Mouse (Mus musculus) liver, embryonic 14.5 days (tissue): ENCODE results near the gene Rab29. TPM values are rescaled to one million over a fixed set of nuclear protein-coding genes. Genes with fewer than 3 reads are reported as not detected.
A peak's percentile ranks its signal among the peaks of the same experiment; 100 is the strongest.

Source experiments
- ATAC-seq: fragments of 200-750 bp; cut with Nextera tagmentation; 2 replicates; pipeline ENCODE4 v1.8.0; 2017; ENCODE audit warnings: moderate number of reproducible peaks, mild to moderate bottlenecking, moderate library complexity; ENCODE audit not compliant: insufficient read depth
- DNase-seq, 3 experiments: peaks; one replicate each; pipeline ENCODE4 v3.0.0-alpha.2; 2012 to 2013; ENCODE audit warnings: low read depth in 3 of 3, low spot score in 3 of 3
- H3K27ac ChIP-seq: fragments of 300-500 bp; sonication (generic); 2 replicates; pipeline ENCODE4 v1.5.1; 2014; ENCODE audit warnings: moderate library complexity, mild to moderate bottlenecking, control low read depth, inconsistent platforms
- H3K27me3 ChIP-seq: fragments of 300-500 bp; sonication (generic); 2 replicates; pipeline ENCODE4 v1.6.1; 2014; ENCODE audit warnings: mild to moderate bottlenecking, low read length, moderate library complexity; ENCODE audit not compliant: control insufficient read depth, insufficient read depth
- H3K36me3 ChIP-seq: fragments of 300-500 bp; sonication (generic); replicated peaks from 2 replicates; pipeline ENCODE4 v1.6.1; 2014; ENCODE audit warnings: low read depth; ENCODE audit not compliant: control insufficient read depth, insufficient read depth
- H3K4me1 ChIP-seq, 2 experiments: fragments of 200-500 bp in 1 of 2; fragments of 300-500 bp in 1 of 2; sonication (generic) in 1 of 2; replicated peaks; 2 replicates each; pipeline ENCODE4 v1.6.1; 2012 to 2014; ENCODE audit warnings: antibody characterized with exemption in 1 of 2, inconsistent platforms in 1 of 2, low read length in 1 of 2; ENCODE audit not compliant: control insufficient read depth in 2 of 2, insufficient read depth in 2 of 2
- H3K4me2 ChIP-seq: fragments of 300-500 bp; sonication (generic); 2 replicates; pipeline ENCODE4 v1.6.1; 2014; ENCODE audit warnings: low read depth, mild to moderate bottlenecking, control low read depth, moderate library complexity
- H3K4me3 ChIP-seq, 2 experiments: fragments of 200-500 bp in 1 of 2; fragments of 300-500 bp in 1 of 2; sonication (generic) in 1 of 2; 2 replicates each; pipeline ENCODE4 v1.5.1; 2012 to 2014; ENCODE audit warnings: low read depth in 2 of 2, low read length in 2 of 2, mild to moderate bottlenecking in 2 of 2, control low read depth in 1 of 2, inconsistent platforms in 1 of 2, moderate library complexity in 1 of 2; ENCODE audit not compliant: insufficient read depth in 1 of 2
- H3K9ac ChIP-seq: fragments of 300-500 bp; sonication (generic); replicated peaks from 2 replicates; pipeline ENCODE4 v1.6.1; 2014; ENCODE audit warnings: mild to moderate bottlenecking, control low read depth, moderate library complexity
- H3K9me3 ChIP-seq: fragments of 300-500 bp; sonication (generic); 2 replicates; pipeline ENCODE4 v1.6.1; 2016; ENCODE audit warnings: low read length, mixed read lengths; ENCODE audit not compliant: control insufficient read depth
- CTCF ChIP-seq: IDR thresholded peaks from 2 replicates; pipeline ENCODE4 v1.5.1; 2016; ENCODE audit warnings: antibody characterized with exemption, low read depth, control low read depth
- EP300 ChIP-seq: IDR thresholded peaks from 2 replicates; pipeline ENCODE4 v1.6.1; 2016; ENCODE audit warnings: antibody characterized with exemption, low read depth
- WGBS: fragments of 180-500 bp; shearing (Covaris S2); extraction: QIAGEN DNeasy Blood & Tissue Kit; methylation state at CpG from one replicate; pipeline ENCODE4 v1.1.7; 2014; ENCODE audit not compliant: insufficient replicate concordance; 5-methylcytosine and 5-hydroxymethylcytosine counted together
- polyA plus RNA-seq, 2 experiments: library from polyadenylated mRNA; depleted of rRNA in 1 of 2; stranded (reverse) in 1 of 2; unstranded in 1 of 2; fragments of >200 nt; fragmentation: Nextera tagmentation in 1 of 2; extraction: Ambion mirVana in 1 of 2; gene quantifications; 2 replicates each; pipeline versions ENCODE4 v1.2.1 to v1.2.3; 2012 to 2014

Gene Rab29
- polyA plus RNA-seq, 2 experiments = 7.3 to 10.7 TPM

- ATAC-seq = no peak
- WGBS = 41% methylated on average over 4 of the region's 4 CpGs
- H3K36me3 ChIP-seq = no peaks in the 10 kb centered on the region
These were observed 5.2 kb upstream of the Rab29 start for GRCm38 (mm10) chr1:131861811-131862210.

DNA sequence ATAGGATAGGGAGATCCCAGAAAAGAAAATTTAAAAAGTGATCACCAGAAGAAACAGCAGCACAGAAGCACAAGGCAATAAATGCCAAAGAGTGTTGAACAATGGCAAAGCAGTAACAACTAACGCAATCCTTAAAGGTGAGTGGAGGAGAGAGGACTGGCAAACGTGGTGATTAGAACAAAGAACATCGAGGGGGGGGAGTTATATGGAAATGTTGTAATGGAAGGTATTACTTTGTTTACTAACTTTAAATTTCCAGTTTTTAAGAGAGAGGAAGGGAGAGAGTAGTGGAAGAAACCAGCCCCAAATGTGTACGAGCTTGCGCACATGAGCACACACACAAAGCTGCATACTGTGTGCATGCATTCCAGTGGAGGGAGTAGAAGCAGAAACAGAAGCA is 1.4 kb upstream of the Rab29 start:
- Histone ChIP-seq H3K27me3 (no peaks in the 10 kb centered on the region), H3K4me1 (peaks cover 0 to 5% of the 10 kb centered on the region in 2 experiments; a peak in 3 of 4 replicates), H3K4me3 (no peak overlapping the region), H3K27ac (no peak overlapping the region), H3K9me3 (no peaks in the 10 kb centered on the region), H3K9ac (no peak overlapping the region), H3K36me3 (no peaks in the 10 kb centered on the region), H3K4me2 (no peak overlapping the region)
- DNase-seq = no peak
- no peak for ATAC-seq
- 63% methylated on average over 5 of the region's 5 CpGs for WGBS
- no peak for TF ChIP-seq CTCF
- no peak for TF ChIP-seq EP300

More at GRCm38 (mm10) chr1:131861811-131862210, 5.2 kb upstream of the Rab29 start:
- no peak for DNase-seq
- Histone ChIP-seq H3K4me1 (no peaks in the 10 kb centered on the region; a peak in 1 of 4 replicates), H3K9ac (no peak overlapping the region), H3K27ac (no peak overlapping the region), H3K4me2 (no peak overlapping the region), H3K27me3 (no peaks in the 10 kb centered on the region), H3K4me3 (no peak overlapping the region), H3K9me3 (no peaks in the 10 kb centered on the region)
- TF ChIP-seq CTCF = no peak
- TF ChIP-seq EP300 = no peak

DNA sequence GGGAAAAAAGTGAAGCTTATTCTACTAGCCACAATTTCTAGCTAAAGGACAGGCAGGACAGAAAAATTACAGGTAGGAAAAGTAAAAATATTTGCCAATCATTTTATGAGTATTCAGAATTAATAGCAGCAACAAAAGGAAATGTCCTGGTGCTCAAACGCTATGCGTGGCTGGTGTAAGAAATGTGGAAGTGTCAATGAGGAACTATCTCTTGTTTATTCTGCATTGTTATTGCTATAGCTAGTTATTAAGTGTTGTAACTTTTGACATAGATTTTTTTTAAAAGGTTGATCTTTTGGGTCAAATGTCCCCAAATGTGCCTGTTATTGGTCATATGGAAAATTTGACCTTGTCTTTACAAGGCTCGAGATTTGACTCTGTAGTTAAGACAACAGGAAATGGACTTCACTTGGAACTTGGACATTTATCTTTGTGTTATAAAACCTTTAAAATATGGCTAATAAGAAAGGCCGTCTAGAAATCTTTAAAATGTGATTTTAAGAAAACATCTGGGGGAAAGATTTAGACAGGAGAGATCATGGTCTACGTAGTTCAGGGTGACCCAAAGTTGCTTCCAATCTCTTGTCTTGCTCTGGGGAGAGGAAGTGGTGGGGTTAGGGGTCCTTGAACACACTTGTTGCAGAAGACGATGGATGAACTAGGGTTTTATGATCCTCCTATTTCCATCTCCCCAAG is 572 bp upstream of the Rab29 start:
- H3K9me3 ChIP-seq = no peaks in the 10 kb centered on the region
- DNase-seq (no peak), ATAC-seq (no peak)
- H3K27ac ChIP-seq = no peak overlapping the region
- peaks cover 0 to 5% of the 10 kb centered on the region in 2 experiments; a peak in 3 of 4 replicates for H3K4me1 ChIP-seq
- H3K4me2 ChIP-seq = peak overlapping the region; percentile 88
- 30% methylated on average over 6 of the region's 6 CpGs for WGBS
- H3K27me3 ChIP-seq = no peaks in the 10 kb centered on the region
- no peaks in the 10 kb centered on the region for H3K36me3 ChIP-seq
- H3K4me3 ChIP-seq = peak overlapping the region in 1 of 2 experiments; percentile 70; a peak in 2 of 4 replicates
- no peak overlapping the region for H3K9ac ChIP-seq
- TF ChIP-seq EP300 = no peak
- no peak for TF ChIP-seq CTCF

GRCm38 (mm10) chr1:131867946-131868290 is 894 bp downstream of the Rab29 start:
- no peak for TF ChIP-seq EP300
- no peak for DNase-seq
- ATAC-seq = peak; percentile 26
- Histone ChIP-seq H3K27me3 (no peaks in the 10 kb centered on the region), H3K4me3 (peak overlapping the region; percentile 70 to 79), H3K4me1 (peaks cover 0 to 5% of the 10 kb centered on the region in 2 experiments; a peak in 3 of 4 replicates), H3K9me3 (no peaks in the 10 kb centered on the region), H3K9ac (peak overlapping the region; percentile 76), H3K36me3 (no peaks in the 10 kb centered on the region), H3K4me2 (peak overlapping the region; percentile 88), H3K27ac (no peak overlapping the region)
- WGBS = 29% methylated on average over 10 of the region's 10 CpGs

- no peak overlapping the region for H3K27ac ChIP-seq
- no peak for TF ChIP-seq CTCF
- no peak for TF ChIP-seq EP300
- DNase-seq = no peak
- WGBS = 73% methylated on average over 2 of the region's 2 CpGs
- H3K4me1 ChIP-seq = peaks cover 0 to 5% of the 10 kb centered on the region in 2 experiments; a peak in 3 of 4 replicates
- no peaks in the 10 kb centered on the region for H3K9me3 ChIP-seq
- ATAC-seq = no peak
- H3K4me2 ChIP-seq = no peak overlapping the region
- no peaks in the 10 kb centered on the region for H3K27me3 ChIP-seq
- no peak overlapping the region for H3K4me3 ChIP-seq
- H3K36me3 ChIP-seq = no peaks in the 10 kb centered on the region
- no peak overlapping the region for H3K9ac ChIP-seq
These were observed 2.5 kb downstream of the Rab29 start for GRCm38 (mm10) chr1:131869561-131869960.
